Mouse (Mus musculus) right cerebral cortex, adult 18-20 months (tissue): ENCODE results near the gene Lrrfip1.

Source experiments
- DNase-seq: peaks from one replicate; pipeline ENCODE4 v3.0.0; 2022; ENCODE audit warnings: mixed read lengths

Lrrfip1 gene

GRCm38 (mm10) chr1:90998268-90998890, at the start of gene Lrrfip1:
Lrrfip1 (plus strand) TSS chr1:90998737.
- DNase-seq = peak; percentile 71

GRCm38 (mm10) chr1:90949309-90949708, 49.2 kb upstream of the Lrrfip1 start:
- DNase-seq = no peak

GRCm38 (mm10) chr1:90951670-90952069, 46.9 kb upstream of the Lrrfip1 start:
- no peak for DNase-seq

- DNase-seq = no peak
Measured at GRCm38 (mm10) chr1:90952808-90953207, 45.7 kb upstream of the Lrrfip1 start, which contains the start of gene Prlh. Prlh (plus strand) TSS chr1:90953108.

GRCm38 (mm10) chr1:90953688-90954087, 44.8 kb upstream of the Lrrfip1 start:
- no peak for DNase-seq

- DNase-seq = peak; percentile 57
Measured at GRCm38 (mm10) chr1:90956245-90957096, 42.1 kb upstream of the Lrrfip1 start.

- no peak for DNase-seq
Measured at GRCm38 (mm10) chr1:90962526-90962925, 36.0 kb upstream of the Lrrfip1 start.

GRCm38 (mm10) chr1:90962994-90963393, 35.5 kb upstream of the Lrrfip1 start:
- DNase-seq = no peak

- DNase-seq = no peak
Measured at GRCm38 (mm10) chr1:90967583-90967982, 31.0 kb upstream of the Lrrfip1 start.

- DNase-seq = no peak
Measured at GRCm38 (mm10) chr1:90968649-90969048, 29.9 kb upstream of the Lrrfip1 start.

GRCm38 (mm10) chr1:90969347-90969784, 29.2 kb upstream of the Lrrfip1 start, which contains the start of gene Rab17:
Rab17 (minus strand) TSS chr1:90969661.
- DNase-seq = no peak

GRCm38 (mm10) chr1:90969881-90970390, 28.6 kb upstream of the Lrrfip1 start:
- no peak for DNase-seq

GRCm38 (mm10) chr1:90972911-90973573, 25.5 kb upstream of the Lrrfip1 start:
- peak; percentile 91 for DNase-seq

GRCm38 (mm10) chr1:90973574-90973911, 25.0 kb upstream of the Lrrfip1 start:
- no peak for DNase-seq

GRCm38 (mm10) chr1:90974906-90975649, 23.5 kb upstream of the Lrrfip1 start:
- peak; percentile 78 for DNase-seq

GRCm38 (mm10) chr1:90975960-90976359, 22.6 kb upstream of the Lrrfip1 start:
- no peak for DNase-seq

- peak; percentile 39 for DNase-seq
Measured at GRCm38 (mm10) chr1:90980638-90981330, 17.8 kb upstream of the Lrrfip1 start.

- no peak for DNase-seq
Measured at GRCm38 (mm10) chr1:90981346-90981745, 17.2 kb upstream of the Lrrfip1 start.

GRCm38 (mm10) chr1:90995916-90996315, 2.6 kb upstream of the Lrrfip1 start:
- DNase-seq = no peak

GRCm38 (mm10) chr1:90997136-90997535, 1.4 kb upstream of the Lrrfip1 start:
- DNase-seq = no peak

- no peak for DNase-seq
Measured at GRCm38 (mm10) chr1:90997641-90998040, 896 bp upstream of the Lrrfip1 start.
